Mouse (Mus musculus): ENCODE measurements around the gene Tspan15.

GRCm38 (mm10) chr10:62194043-62194442, 37.0 kb downstream of the Tspan15 start:
- no peak for TF ChIP-seq CTCF (IDR thresholded peaks at IDR 0.05)
- no peak for TF ChIP-seq EP300 (IDR thresholded peaks at IDR 0.05)
